Mouse (Mus musculus): ENCODE results near the gene Stpg3.

DNA sequence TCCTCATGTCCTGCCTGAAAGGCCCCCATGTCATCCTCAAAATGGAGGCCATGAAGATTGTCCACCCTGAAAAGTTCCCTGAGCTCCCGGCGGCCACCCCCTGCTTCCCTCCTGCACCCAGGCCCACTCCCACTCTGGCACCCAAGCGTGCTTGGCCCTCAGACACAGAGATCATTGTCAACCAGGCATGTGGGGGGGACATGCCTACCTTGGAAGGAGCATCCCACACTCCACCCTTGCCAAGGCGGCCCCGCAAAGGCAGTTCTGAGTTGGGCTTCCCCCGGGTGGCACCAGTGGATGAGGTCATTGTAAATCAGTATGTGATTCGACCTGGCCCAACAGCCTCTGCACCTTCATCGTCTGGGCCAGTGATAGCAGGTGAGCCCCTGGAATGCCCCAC is 28.9 kb upstream of the Stpg3 start:
- TF ChIP-seq MAX (IDR thresholded peaks at IDR 0.05) (no peak), CTCF (IDR thresholded peaks at IDR 0.05; ENCODE audit: control insufficient read depth, insufficient read depth, insufficient read length) (no peak), USF1 (IDR thresholded peaks at IDR 0.05; ENCODE audit: low read depth) (no peak), CEBPB (IDR thresholded peaks at IDR 0.05; ENCODE audit: low read depth) (no peak)

Measured in C2C12 (cell line).